Mouse (Mus musculus) heart, postnatal 0 days (tissue): ENCODE results near the gene Cux2.

Source experiments
- CTCF ChIP-seq: IDR thresholded peaks from 2 replicates; pipeline ENCODE4 v1.5.1; 2016; ENCODE audit warnings: antibody characterized with exemption, control low read depth, low read depth
- EP300 ChIP-seq: IDR thresholded peaks from 2 replicates; pipeline ENCODE4 v1.6.1; 2016; ENCODE audit warnings: antibody characterized with exemption, low read depth

- TF ChIP-seq EP300, result no peak
- no peak for TF ChIP-seq CTCF
These were observed 216.7 kb downstream of the Cux2 start for GRCm38 (mm10) chr5:121833159-121833558.
